Mouse (Mus musculus) liver, embryonic 16.5 days (tissue): ENCODE data around the gene Rd3. TPM values are rescaled to one million over a fixed set of nuclear protein-coding genes. Genes with fewer than 3 reads are reported as not detected.

Experiments
- ATAC-seq: fragments of 200-750 bp; cut with Nextera tagmentation; 2 replicates; pipeline ENCODE4 v1.8.0; 2017; ENCODE audit warnings: low read depth, mild to moderate bottlenecking, moderate number of reproducible peaks, moderate library complexity
- H3K27ac ChIP-seq: fragments of 300-500 bp; sonication (generic); 2 replicates; pipeline ENCODE4 v1.5.1; 2014; ENCODE audit warnings: mild to moderate bottlenecking, low read length
- H3K27me3 ChIP-seq: fragments of 300-500 bp; sonication (generic); 2 replicates; pipeline ENCODE4 v1.6.1; 2014; ENCODE audit warnings: low read depth, low read length, mixed read lengths; ENCODE audit not compliant: control insufficient read depth, insufficient read depth
- H3K36me3 ChIP-seq: fragments of 300-500 bp; sonication (generic); 2 replicates; pipeline ENCODE4 v1.6.1; 2014; ENCODE audit warnings: mild to moderate bottlenecking; ENCODE audit not compliant: control insufficient read depth, insufficient read depth
- H3K4me1 ChIP-seq: fragments of 300-500 bp; sonication (generic); 2 replicates; pipeline ENCODE4 v1.6.1; 2014; ENCODE audit warnings: low read depth, low read length, mixed read lengths; ENCODE audit not compliant: control insufficient read depth
- H3K4me2 ChIP-seq: fragments of 300-500 bp; sonication (generic); 2 replicates; pipeline ENCODE4 v1.6.1; 2014; ENCODE audit warnings: low read depth, low read length, mixed read lengths
- H3K4me3 ChIP-seq: fragments of 300-500 bp; sonication (generic); 2 replicates; pipeline ENCODE4 v1.5.1; 2014; ENCODE audit warnings: low read depth, mild to moderate bottlenecking, low read length
- H3K9ac ChIP-seq: fragments of 300-500 bp; sonication (generic); 2 replicates; pipeline ENCODE4 v1.6.1; 2014; ENCODE audit warnings: low read depth, low read length
- H3K9me3 ChIP-seq: fragments of 300-500 bp; sonication (generic); replicated peaks from 2 replicates; pipeline ENCODE4 v1.6.1; 2016; ENCODE audit warnings: low read length; ENCODE audit not compliant: control insufficient read depth
- WGBS: fragments of 180-500 bp; shearing (Covaris S2); extraction: QIAGEN DNeasy Blood & Tissue Kit; methylation state at CpG from one replicate; pipeline ENCODE4 v1.1.7; 2014; ENCODE audit not compliant: insufficient replicate concordance; 5-methylcytosine and 5-hydroxymethylcytosine counted together
- microRNA-seq: library from miRNA; unstranded; fragments of <30 nt; microRNA quantifications from one replicate; pipeline ENCODE4, GENCODE M21; 2016
- polyA plus RNA-seq: library from polyadenylated mRNA; unstranded; fragments of >200 nt; fragmentation: Nextera tagmentation; extraction: Ambion mirVana; gene quantifications from 2 replicates; pipeline ENCODE4 v1.2.1, GENCODE M21; 2015

Rd3 gene
- polyA plus RNA-seq, 1 experiment from 2014 or later = 0.18 TPM

GRCm38 (mm10) chr1:191995916-191996315 lies 18.7 kb downstream of the Rd3 start:
- WGBS = 83% methylated on average over 7 of the region's 7 CpGs
- no peak overlapping the region for H3K27ac ChIP-seq
- ATAC-seq = no peak
- peaks cover 13% of the 10 kb centered on the region for H3K4me1 ChIP-seq
- H3K4me2 ChIP-seq = no peak overlapping the region
- no peak overlapping the region for H3K4me3 ChIP-seq
- H3K9ac ChIP-seq = no peak overlapping the region
- H3K27me3 ChIP-seq = no peaks in the 10 kb centered on the region
- H3K9me3 ChIP-seq = no peaks in the 10 kb centered on the region
- H3K36me3 ChIP-seq = peaks cover 2% of the 10 kb centered on the region

GRCm38 (mm10) chr1:191996621-191997185 lies 19.5 kb downstream of the Rd3 start:
- H3K36me3 ChIP-seq = peaks cover 2% of the 10 kb centered on the region
- H3K9me3 ChIP-seq = no peaks in the 10 kb centered on the region
- no peak overlapping the region for H3K4me2 ChIP-seq
- no peak overlapping the region for H3K4me3 ChIP-seq
- ATAC-seq = no peak
- no peak overlapping the region for H3K27ac ChIP-seq
- no peaks in the 10 kb centered on the region for H3K27me3 ChIP-seq
- peaks cover 12% of the 10 kb centered on the region for H3K4me1 ChIP-seq
- 84% methylated on average over 8 of the region's 8 CpGs for WGBS
- no peak overlapping the region for H3K9ac ChIP-seq

GRCm38 (mm10) chr1:191999022-191999421 lies 21.9 kb downstream of the Rd3 start:
- Histone ChIP-seq H3K9me3 (no peaks in the 10 kb centered on the region), H3K27ac (no peak overlapping the region), H3K4me3 (no peak overlapping the region), H3K4me2 (no peak overlapping the region), H3K27me3 (no peaks in the 10 kb centered on the region), H3K36me3 (peaks cover 2% of the 10 kb centered on the region), H3K9ac (no peak overlapping the region), H3K4me1 (peaks cover 12% of the 10 kb centered on the region)
- no peak for ATAC-seq

Small RNAs within 50 kb of the gene (microRNA-seq; reads per million reads assigned to microRNA genes)
- gene Mir3473c = not detected

Other genes with a start within 250 kb of the Rd3 start
- gene Nek2, start 155.9 kb upstream of the Rd3 start, polyA plus RNA-seq = 27.2 and 29.4 TPM in 2 replicates
- 0.86 and 1.1 TPM in 2 replicates for gene Slc30a1, start 70.6 kb upstream of the Rd3 start, polyA plus RNA-seq
- 4.9 and 5.3 TPM in 2 replicates for gene Traf5, start 115.2 kb downstream of the Rd3 start, polyA plus RNA-seq
- gene Rcor3, start 160.7 kb downstream of the Rd3 start, polyA plus RNA-seq = 7.0 and 8.6 TPM in 2 replicates
- gene Kcnh1, start 213.4 kb downstream of the Rd3 start, polyA plus RNA-seq = not detected in 2 replicates